Mouse (Mus musculus) gonadal fat pad, adult 2 months (tissue): ENCODE measurements around the gene Adm. TPM values are rescaled to one million over a fixed set of nuclear protein-coding genes. Genes with fewer than 3 reads are reported as not detected.
"Not testable (repeated sequence)": the region's sequence is repeated elsewhere in the genome, so short reads cannot be mapped to it uniquely, and the experiment has no call there.

Experiments used
- DNase-seq: peaks from one replicate; pipeline ENCODE4 v3.0.0-alpha.2; 2012; ENCODE audit warnings: low read depth
- polyA plus RNA-seq: library from polyadenylated mRNA; depleted of rRNA; stranded (reverse); fragments of >200 nt; gene quantifications from 2 replicates; pipeline ENCODE4 v1.2.3, GENCODE M21; 2012; rRNA removed

Gene Adm
- 10.2 and 17.4 TPM in 2 replicates for polyA plus RNA-seq

GRCm38 (mm10) chr7:110627486-110628272 is at the start of gene Adm:
Gene Adm, plus strand, starts transcription at chr7:110627661.
- no peak for DNase-seq

GRCm38 (mm10) chr7:110583705-110584104 is 43.8 kb upstream of the Adm start:
- no peak for DNase-seq

- no peak for DNase-seq
Observed at GRCm38 (mm10) chr7:110584159-110584558, 43.3 kb upstream of the Adm start.

GRCm38 (mm10) chr7:110585250-110585649 is 42.2 kb upstream of the Adm start:
- DNase-seq: no peak

- no peak for DNase-seq
Observed at GRCm38 (mm10) chr7:110587721-110588120, 39.7 kb upstream of the Adm start.

GRCm38 (mm10) chr7:110593991-110594390 is 33.5 kb upstream of the Adm start:
- DNase-seq: not testable (repeated sequence)

GRCm38 (mm10) chr7:110597141-110597540 is 30.3 kb upstream of the Adm start:
- DNase-seq: no peak

- DNase-seq: no peak
Observed at GRCm38 (mm10) chr7:110605476-110605875, 22.0 kb upstream of the Adm start.

- no peak for DNase-seq
Observed at GRCm38 (mm10) chr7:110606906-110607305, 20.6 kb upstream of the Adm start.

- no peak for DNase-seq
Observed at GRCm38 (mm10) chr7:110613381-110614132, 13.9 kb upstream of the Adm start.

GRCm38 (mm10) chr7:110614133-110615063 is 13.1 kb upstream of the Adm start, which contains the start of gene Sbf2:
Gene Sbf2, minus strand, starts transcription at chr7:110614922.
- DNase-seq: no peak

GRCm38 (mm10) chr7:110615151-110615631 is 12.3 kb upstream of the Adm start:
- no peak for DNase-seq

GRCm38 (mm10) chr7:110615792-110616191 is 11.7 kb upstream of the Adm start:
- DNase-seq: no peak

GRCm38 (mm10) chr7:110619086-110619611 is 8.3 kb upstream of the Adm start:
- DNase-seq: no peak

GRCm38 (mm10) chr7:110624067-110624466 is 3.4 kb upstream of the Adm start:
- DNase-seq: no peak

- no peak for DNase-seq
Observed at GRCm38 (mm10) chr7:110624961-110625360, 2.5 kb upstream of the Adm start.

- DNase-seq: no peak
Observed at GRCm38 (mm10) chr7:110625489-110625888, 2.0 kb upstream of the Adm start.

GRCm38 (mm10) chr7:110626186-110627098 is 1.0 kb upstream of the Adm start:
- no peak for DNase-seq

- no peak for DNase-seq
Observed at GRCm38 (mm10) chr7:110627099-110627482, 370 bp upstream of the Adm start.

GRCm38 (mm10) chr7:110628273-110628600 is 776 bp downstream of the Adm start:
- no peak for DNase-seq
